Mouse (Mus musculus) left cerebral cortex, adult 18-20 months (tissue): ENCODE data around the gene Fam110a. TPM values are rescaled to one million over a fixed set of nuclear protein-coding genes. Genes with fewer than 3 reads are reported as not detected.

Source experiments
- DNase-seq, 2 experiments: peaks; one replicate each; pipeline ENCODE4 v3.0.0; 2021 to 2022; ENCODE audit warnings: low spot score in 2 of 2, mixed read lengths in 1 of 2
- microRNA-seq, 2 experiments: library from miRNA; unstranded; fragments of <30 nt; microRNA quantifications; one replicate each; pipeline ENCODE4 v1.2.0; 2021
- total RNA-seq, 2 experiments: library from RNA; stranded (reverse); gene quantifications; 2 replicates each; pipeline ENCODE4 v1.2.3; 2021

Fam110a gene
- total RNA-seq, 2 experiments from 2014 or later, result 7.4 to 7.6 TPM

- DNase-seq, result no peak
Observed at GRCm38 (mm10) chr2:151941269-151941668, 38.8 kb downstream of the Fam110a start.

GRCm38 (mm10) chr2:151939651-151940420 is 40.2 kb downstream of the Fam110a start:
- DNase-seq, result no peak

DNA sequence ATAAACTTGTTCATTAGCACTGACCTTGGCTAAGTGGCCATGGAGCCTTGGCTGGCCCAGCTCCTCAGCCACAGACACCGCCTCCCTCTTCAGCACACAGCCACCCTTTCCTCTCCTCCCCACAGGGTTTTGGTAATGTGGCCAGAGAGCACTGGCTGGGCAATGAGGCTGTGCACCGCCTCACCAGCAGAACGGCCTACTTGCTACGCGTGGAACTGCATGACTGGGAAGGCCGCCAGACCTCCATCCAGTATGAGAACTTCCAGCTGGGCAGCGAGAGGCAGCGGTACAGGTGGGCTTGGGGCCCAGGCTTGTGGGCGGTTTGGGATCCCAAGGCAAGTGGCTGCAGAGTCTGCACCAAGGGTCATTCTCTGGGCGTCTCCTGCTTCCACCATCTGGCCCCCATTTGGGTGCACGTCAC is 41.2 kb downstream of the Fam110a start:
- DNase-seq, result no peak

DNA sequence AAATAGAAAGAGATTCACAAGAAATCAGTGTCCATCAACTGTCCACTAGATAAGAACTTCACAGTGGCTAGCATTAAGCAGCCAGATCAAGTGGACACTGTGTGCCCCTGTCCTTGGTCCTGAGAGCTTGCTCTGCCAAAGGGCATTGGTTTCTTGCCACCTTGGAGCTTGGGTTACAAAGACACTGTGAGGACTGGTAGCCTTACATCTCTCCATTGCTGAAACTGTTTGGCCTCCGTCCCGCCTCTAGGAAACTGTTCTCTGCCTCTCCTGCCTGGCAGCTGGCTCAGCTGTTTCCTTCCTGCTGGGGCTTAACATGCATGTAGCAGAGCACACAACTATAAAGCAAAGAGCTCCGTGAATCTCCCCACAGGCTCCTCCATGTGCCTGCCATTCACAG is 42.1 kb downstream of the Fam110a start:
- DNase-seq, result no peak

DNA sequence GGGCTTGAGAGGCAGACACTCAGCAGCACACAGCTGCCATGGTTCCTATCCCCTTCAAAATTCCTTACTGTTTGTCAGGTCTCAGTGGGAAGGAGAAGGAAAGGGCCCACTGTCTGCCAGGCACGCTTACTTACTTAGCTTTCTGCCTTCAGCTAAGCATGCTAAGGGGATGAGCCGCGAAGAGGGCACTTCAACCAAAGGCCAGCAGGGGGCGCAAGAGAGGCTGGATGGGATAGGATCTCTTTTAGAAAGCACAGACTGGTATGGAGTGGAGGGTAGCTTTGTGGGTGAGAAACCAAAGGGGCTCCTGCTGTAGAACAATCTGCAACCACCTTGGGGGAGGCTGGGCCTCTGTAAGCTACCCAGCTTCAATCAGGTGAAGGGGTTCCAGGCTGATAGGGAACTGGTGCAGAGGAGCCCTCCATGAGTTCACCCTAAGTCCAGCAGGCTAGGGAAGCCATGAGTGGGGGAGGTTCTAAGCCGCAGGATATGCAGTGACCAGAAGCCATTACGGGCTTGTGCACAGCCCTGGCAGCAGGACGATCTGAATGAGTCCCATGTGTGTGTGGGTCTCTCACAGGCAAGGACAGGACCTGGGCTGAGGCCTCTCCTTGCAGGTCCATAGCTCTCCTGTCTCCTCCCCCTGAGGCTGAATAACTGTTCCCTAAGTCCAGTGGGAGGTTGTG is 49.5 kb downstream of the Fam110a start:
- peak; percentile 67 to 91 for DNase-seq

- DNase-seq, result no peak
Observed at GRCm38 (mm10) chr2:151927103-151927502, 52.9 kb downstream of the Fam110a start.

- DNase-seq, result no peak
Observed at GRCm38 (mm10) chr2:151925715-151926114, 54.3 kb downstream of the Fam110a start.

GRCm38 (mm10) chr2:151924276-151924675 is 55.7 kb downstream of the Fam110a start:
- no peak for DNase-seq

- no peak for DNase-seq
Observed at GRCm38 (mm10) chr2:151921596-151921995, 58.4 kb downstream of the Fam110a start.

DNA sequence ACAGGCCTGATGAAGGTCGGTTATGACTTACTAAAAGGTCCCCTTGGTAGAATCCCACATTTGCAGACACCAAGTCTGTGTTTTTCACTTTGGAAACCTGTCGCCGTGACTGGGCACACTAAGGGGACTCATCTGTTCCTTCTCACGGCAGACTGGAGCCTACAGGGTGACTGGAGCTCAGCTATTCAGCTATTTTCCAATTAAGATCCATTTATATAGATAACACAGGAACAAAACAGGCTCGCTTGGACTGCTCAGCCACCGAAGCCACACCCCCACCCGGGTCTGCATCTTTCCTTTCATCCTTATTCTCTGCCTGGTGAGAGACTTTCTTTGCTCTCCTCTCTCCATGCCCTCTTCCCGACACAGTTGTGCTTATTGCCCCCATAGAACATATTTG is 59.0 kb downstream of the Fam110a start:
- no peak for DNase-seq

Small RNA genes within 50 kb of the gene (microRNA-seq; reads per million reads assigned to microRNA genes)
- gene Mir1953, result 0 reads per million in 2 experiments

Other genes with a start within 250 kb of the Fam110a start
- 10 to 100 TPM; 37.7 to 39.1 TPM for gene Psmf1, start 236.0 kb downstream of the Fam110a start, total RNA-seq
- gene Rspo4, start 137.3 kb downstream of the Fam110a start, total RNA-seq, result under 1 TPM in 1 of 2 experiments, not detected in 1; 0.19 TPM
- not detected for gene Angpt4, start 69.0 kb downstream of the Fam110a start, total RNA-seq
- 1 to 10 TPM; 2.1 to 2.8 TPM for gene Slc52a3, start 16.3 kb upstream of the Fam110a start, total RNA-seq
- 10 to 100 TPM; 20.5 to 20.7 TPM for gene Scrt2, start 101.3 kb upstream of the Fam110a start, total RNA-seq
- 100 to 1,000 TPM; 103 to 106 TPM for gene Srxn1, start 125.3 kb upstream of the Fam110a start, total RNA-seq
- 1 to 10 TPM; 1.5 to 1.8 TPM for gene Tcf15, start 163.3 kb upstream of the Fam110a start, total RNA-seq
- 100 to 1,000 TPM in 1 of 2 experiments, 10 to 100 TPM in 1; 96.9 to 100 TPM for gene Csnk2a1, start 246.6 kb upstream of the Fam110a start, total RNA-seq